Mouse (Mus musculus) limb, embryonic 11.5 days (tissue): ENCODE measurements at regions not wholly inside any gene's neighbourhood (a gene's known extent, or its start where the extent isn't known, plus 50 kb on each side); places are given as distances from the start of the nearest gene placed in this dataset.

Experiments used
- ATAC-seq: fragments of 200-750 bp; cut with Nextera tagmentation; 2 replicates; pipeline ENCODE4 v1.8.0; 2017; ENCODE audit warnings: low read depth; ENCODE audit not compliant: insufficient number of reproducible peaks, low FRiP score, low TSS enrichment
- DNase-seq: peaks from one replicate; pipeline ENCODE4 v3.0.0-alpha.2; 2015; ENCODE audit warnings: low spot score
- H3K27ac ChIP-seq: fragments of 300-500 bp; sonication (generic); replicated peaks from 2 replicates; pipeline ENCODE4 v1.5.1; 2014; ENCODE audit warnings: low read depth, mild to moderate bottlenecking, low read length
- H3K27me3 ChIP-seq: fragments of 300-500 bp; sonication (generic); 2 replicates; pipeline ENCODE4 v1.6.1; 2014; ENCODE audit warnings: mild to moderate bottlenecking, low read length, mixed read lengths; ENCODE audit not compliant: control insufficient read depth, insufficient read depth
- H3K36me3 ChIP-seq: fragments of 300-500 bp; sonication (generic); 2 replicates; pipeline ENCODE4 v1.6.1; 2014; ENCODE audit warnings: mild to moderate bottlenecking, low read length, moderate library complexity, mixed read lengths; ENCODE audit not compliant: control insufficient read depth, insufficient read depth
- H3K4me1 ChIP-seq: fragments of 300-500 bp; sonication (generic); 2 replicates; pipeline ENCODE4 v1.6.1; 2014; ENCODE audit warnings: low read length, mixed read lengths; ENCODE audit not compliant: control insufficient read depth, insufficient read depth
- H3K4me2 ChIP-seq: fragments of 300-500 bp; sonication (generic); 2 replicates; pipeline ENCODE4 v1.6.1; 2014; ENCODE audit warnings: low read depth, mild to moderate bottlenecking, moderate library complexity; ENCODE audit not compliant: severe bottlenecking
- H3K4me3 ChIP-seq: fragments of 300-500 bp; sonication (generic); 2 replicates; pipeline ENCODE4 v1.5.1; 2014; ENCODE audit warnings: low read depth, low read length
- H3K9ac ChIP-seq: fragments of 300-500 bp; sonication (generic); 2 replicates; pipeline ENCODE4 v1.6.1; 2014; ENCODE audit warnings: mild to moderate bottlenecking, low read length
- H3K9me3 ChIP-seq: fragments of 300-500 bp; sonication (generic); 2 replicates; pipeline ENCODE4 v1.6.1; 2016; ENCODE audit warnings: low read length; ENCODE audit not compliant: control insufficient read depth
- WGBS: fragments of 180-500 bp; shearing (Covaris S2); extraction: QIAGEN DNeasy Blood & Tissue Kit; methylation state at CpG from one replicate; pipeline ENCODE4 v1.1.7; 2014; 5-methylcytosine and 5-hydroxymethylcytosine counted together

- Histone ChIP-seq H3K9me3 (no peaks in the 10 kb centered on the region), H3K9ac (no peak overlapping the region), H3K4me2 (no peak overlapping the region), H3K4me3 (no peak overlapping the region), H3K36me3 (no peaks in the 10 kb centered on the region), H3K27me3 (no peaks in the 10 kb centered on the region), H3K4me1 (no peaks in the 10 kb centered on the region), H3K27ac (no peak overlapping the region)
- WGBS, result 42% methylated on average over 22 of the region's 22 CpGs
- peak; percentile 40 for DNase-seq
- no peak for ATAC-seq
These were observed 235.0 kb upstream of the Irx1 start for GRCm38 (mm10) chr13:72198341-72199105.

- WGBS, result 66% methylated on average over 5 of the region's 5 CpGs
These were observed 246.0 kb upstream of the Irx1 start for GRCm38 (mm10) chr13:72209518-72209917.

GRCm38 (mm10) chr13:72209946-72210456 is 246.5 kb upstream of the Irx1 start:
- DNase-seq (peak; percentile 52), ATAC-seq (no peak)
- 5% methylated on average over 10 of the region's 10 CpGs for WGBS
- Histone ChIP-seq H3K4me3 (no peak overlapping the region), H3K4me1 (0 out of 2 replicates have a peak, but pooled peaks cover 2% of the 10 kb centered on the region), H3K4me2 (no peak overlapping the region), H3K27me3 (no peaks in the 10 kb centered on the region), H3K36me3 (no peaks in the 10 kb centered on the region), H3K9ac (no peak overlapping the region), H3K27ac (no peak overlapping the region), H3K9me3 (no peaks in the 10 kb centered on the region)

More at GRCm38 (mm10) chr13:72209518-72209917, 246.0 kb upstream of the Irx1 start:
- DNase-seq, result no peak
- H3K36me3 ChIP-seq, result no peaks in the 10 kb centered on the region
- H3K27ac ChIP-seq, result no peak overlapping the region
- no peak overlapping the region for H3K4me2 ChIP-seq
- no peak overlapping the region for H3K9ac ChIP-seq
- ATAC-seq, result no peak
- no peaks in the 10 kb centered on the region for H3K27me3 ChIP-seq
- H3K4me3 ChIP-seq, result no peak overlapping the region
- H3K4me1 ChIP-seq, result 0 out of 2 replicates have a peak, but pooled peaks cover 2% of the 10 kb centered on the region
- no peaks in the 10 kb centered on the region for H3K9me3 ChIP-seq

- H3K27me3 ChIP-seq, result no peaks in the 10 kb centered on the region
- no peaks in the 10 kb centered on the region for H3K9me3 ChIP-seq
- no peak overlapping the region for H3K9ac ChIP-seq
- ATAC-seq, result no peak
- H3K4me1 ChIP-seq, result 0 out of 2 replicates have a peak, but pooled peaks cover 2% of the 10 kb centered on the region
- H3K4me2 ChIP-seq, result no peak overlapping the region
- no peak overlapping the region for H3K27ac ChIP-seq
- no peaks in the 10 kb centered on the region for H3K36me3 ChIP-seq
- 39% methylated on average over 7 of the region's 7 CpGs for WGBS
- peak; percentile 25 for DNase-seq
- H3K4me3 ChIP-seq, result no peak overlapping the region
These were observed 247.2 kb upstream of the Irx1 start for GRCm38 (mm10) chr13:72210474-72211309.

- Histone ChIP-seq H3K36me3 (no peaks in the 10 kb centered on the region), H3K27me3 (no peaks in the 10 kb centered on the region), H3K4me3 (no peak overlapping the region), H3K9ac (no peak overlapping the region), H3K9me3 (no peaks in the 10 kb centered on the region), H3K4me2 (no peak overlapping the region), H3K27ac (no peak overlapping the region), H3K4me1 (0 out of 2 replicates have a peak, but pooled peaks cover 2% of the 10 kb centered on the region)
- DNase-seq, result no peak
- no peak for ATAC-seq
- WGBS, result 71% methylated on average over 4 of the region's 4 CpGs
These were observed 248.2 kb upstream of the Irx1 start for GRCm38 (mm10) chr13:72211716-72212115.

GRCm38 (mm10) chr13:72212747-72213146 is 249.2 kb upstream of the Irx1 start:
- DNase-seq (no peak), ATAC-seq (no peak)
- 73% methylated on average over 2 of the region's 2 CpGs for WGBS
- Histone ChIP-seq H3K36me3 (no peaks in the 10 kb centered on the region), H3K9ac (no peak overlapping the region), H3K4me2 (no peak overlapping the region), H3K4me1 (0 out of 2 replicates have a peak, but pooled peaks cover 2% of the 10 kb centered on the region), H3K9me3 (no peaks in the 10 kb centered on the region), H3K27ac (no peak overlapping the region), H3K27me3 (no peaks in the 10 kb centered on the region), H3K4me3 (no peak overlapping the region)

GRCm38 (mm10) chr13:72219329-72219728 is 255.8 kb upstream of the Irx1 start:
- H3K4me3 ChIP-seq, result no peak overlapping the region
- no peaks in the 10 kb centered on the region for H3K36me3 ChIP-seq
- no peak overlapping the region for H3K4me2 ChIP-seq
- H3K4me1 ChIP-seq, result no peaks in the 10 kb centered on the region
- no peak overlapping the region for H3K27ac ChIP-seq
- ATAC-seq (no peak), DNase-seq (no peak)
- no peaks in the 10 kb centered on the region for H3K9me3 ChIP-seq
- WGBS, result 82% methylated on average over 2 of the region's 2 CpGs
- H3K9ac ChIP-seq, result no peak overlapping the region
- no peaks in the 10 kb centered on the region for H3K27me3 ChIP-seq

GRCm38 (mm10) chr13:72227102-72227501 is 263.6 kb upstream of the Irx1 start:
- Histone ChIP-seq H3K4me1 (no peaks in the 10 kb centered on the region), H3K27ac (no peak overlapping the region), H3K27me3 (no peaks in the 10 kb centered on the region), H3K4me2 (no peak overlapping the region), H3K4me3 (no peak overlapping the region), H3K9ac (no peak overlapping the region), H3K9me3 (no peaks in the 10 kb centered on the region), H3K36me3 (no peaks in the 10 kb centered on the region)
- ATAC-seq (no peak), DNase-seq (no peak)
- 86% methylated on average over 1 of the region's 1 CpGs for WGBS
